Mouse (Mus musculus) limb, embryonic 10.5 days (tissue): ENCODE measurements around the gene Hhipl1. TPM values are rescaled to one million over a fixed set of nuclear protein-coding genes. Genes with fewer than 3 reads are reported as not detected.

ENCODE experiments used
- DNase-seq: peaks from one replicate; pipeline ENCODE4 v3.0.0-alpha.2; 2017; ENCODE audit warnings: low spot score
- H3K27ac ChIP-seq: fragments of 300-500 bp; sonication (generic); 2 replicates; pipeline ENCODE4 v1.5.1; 2016; ENCODE audit warnings: mild to moderate bottlenecking
- H3K27me3 ChIP-seq: fragments of 300-500 bp; sonication (generic); 2 replicates; pipeline ENCODE4 v1.6.1; 2016; ENCODE audit warnings: low read depth, mild to moderate bottlenecking; ENCODE audit not compliant: poor library complexity, severe bottlenecking
- H3K36me3 ChIP-seq: fragments of 300-500 bp; sonication (generic); 2 replicates; pipeline ENCODE4 v1.6.1; 2016; ENCODE audit warnings: mild to moderate bottlenecking, moderate library complexity
- H3K4me1 ChIP-seq: fragments of 300-500 bp; sonication (generic); 2 replicates; pipeline ENCODE4 v1.6.1; 2016
- H3K4me3 ChIP-seq: fragments of 300-500 bp; sonication (generic); 2 replicates; pipeline ENCODE4 v1.5.1; 2016; ENCODE audit warnings: mild to moderate bottlenecking, moderate library complexity
- H3K9me3 ChIP-seq: fragments of 300-500 bp; sonication (generic); replicated peaks from 2 replicates; pipeline ENCODE4 v1.6.1; 2016; ENCODE audit warnings: mild to moderate bottlenecking
- WGBS: fragments of 180-500 bp; shearing (Covaris S2); methylation state at CpG from one replicate; pipeline ENCODE4 v1.1.7; 2016; 5-methylcytosine and 5-hydroxymethylcytosine counted together
- polyA plus RNA-seq: library from polyadenylated mRNA; unstranded; fragments of >200 nt; fragmentation: Nextera tagmentation; extraction: Ambion mirVana; gene quantifications from 2 replicates; pipeline ENCODE4 v1.2.1, GENCODE M21; 2016

The Hhipl1 gene
- 0.06 and 0.21 TPM in 2 replicates for polyA plus RNA-seq

GRCm38 (mm10) chr12:108305812-108306794 is at the start of gene Hhipl1:
Hhipl1 (plus strand) TSS chr12:108306270.
- peak within 1 kb of the TSS; percentile 72 for H3K4me3 ChIP-seq
- H3K4me1 ChIP-seq, result peaks cover 18% of the 10 kb centered on the region
- H3K27ac ChIP-seq, result peak within 1 kb of the TSS; percentile 86
- no peaks in the 10 kb centered on the region for H3K9me3 ChIP-seq
- no peaks in the 10 kb centered on the region for H3K36me3 ChIP-seq
- peak; percentile 73 for DNase-seq
- 4% methylated on average over 67 of the region's 67 CpGs for WGBS
- peaks cover 73% of the 10 kb centered on the region for H3K27me3 ChIP-seq

- WGBS, result 82% methylated on average over 10 of the region's 10 CpGs
- no peak overlapping the region for H3K27ac ChIP-seq
- H3K36me3 ChIP-seq, result no peaks in the 10 kb centered on the region
- H3K4me1 ChIP-seq, result peaks cover 59% of the 10 kb centered on the region
- no peaks in the 10 kb centered on the region for H3K27me3 ChIP-seq
- DNase-seq, result no peak
- H3K4me3 ChIP-seq, result no peak overlapping the region
- H3K9me3 ChIP-seq, result no peaks in the 10 kb centered on the region
Measured at GRCm38 (mm10) chr12:108256734-108257133, 49.3 kb upstream of the Hhipl1 start.

DNA sequence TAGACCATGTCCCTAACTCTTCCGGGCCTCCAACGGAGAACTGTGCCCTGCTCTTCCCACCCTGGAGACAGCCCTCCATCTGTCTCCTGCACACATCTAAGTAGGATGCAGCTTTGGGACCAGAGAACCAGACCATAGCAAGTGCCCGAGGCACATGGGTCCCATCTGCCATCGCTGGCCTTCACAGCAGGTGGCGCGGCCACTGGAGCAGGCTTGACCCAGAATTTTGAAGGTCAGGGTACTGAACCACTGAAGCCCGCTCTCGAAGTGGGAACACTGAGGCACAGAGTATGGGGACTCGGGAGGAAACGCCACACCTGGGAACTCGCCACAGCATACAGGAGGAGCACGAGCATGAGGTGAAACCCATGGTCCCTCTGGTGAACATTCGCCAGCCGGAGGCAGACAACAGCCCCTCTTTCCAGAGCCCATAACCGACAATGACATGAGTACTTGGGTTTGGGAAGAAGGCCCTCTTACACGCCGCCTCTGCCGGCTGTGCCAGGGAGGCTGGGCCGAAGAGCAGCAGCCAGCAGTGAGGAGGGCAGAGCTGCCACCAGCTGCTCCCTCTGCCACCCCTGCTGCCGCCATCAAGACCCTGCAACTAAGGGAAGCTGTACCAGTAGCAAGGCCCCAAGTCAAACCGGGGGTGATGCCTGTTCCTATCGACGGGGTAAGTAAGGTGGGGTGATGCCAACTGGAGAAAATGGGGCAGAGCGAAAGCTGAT is 46.6 kb upstream of the Hhipl1 start:
- H3K9me3 ChIP-seq, result no peaks in the 10 kb centered on the region
- no peaks in the 10 kb centered on the region for H3K27me3 ChIP-seq
- no peaks in the 10 kb centered on the region for H3K36me3 ChIP-seq
- DNase-seq, result no peak
- 90% methylated on average over 24 of the region's 24 CpGs for WGBS
- no peak overlapping the region for H3K27ac ChIP-seq
- no peak overlapping the region for H3K4me3 ChIP-seq
- H3K4me1 ChIP-seq, result peaks cover 55% of the 10 kb centered on the region

DNA sequence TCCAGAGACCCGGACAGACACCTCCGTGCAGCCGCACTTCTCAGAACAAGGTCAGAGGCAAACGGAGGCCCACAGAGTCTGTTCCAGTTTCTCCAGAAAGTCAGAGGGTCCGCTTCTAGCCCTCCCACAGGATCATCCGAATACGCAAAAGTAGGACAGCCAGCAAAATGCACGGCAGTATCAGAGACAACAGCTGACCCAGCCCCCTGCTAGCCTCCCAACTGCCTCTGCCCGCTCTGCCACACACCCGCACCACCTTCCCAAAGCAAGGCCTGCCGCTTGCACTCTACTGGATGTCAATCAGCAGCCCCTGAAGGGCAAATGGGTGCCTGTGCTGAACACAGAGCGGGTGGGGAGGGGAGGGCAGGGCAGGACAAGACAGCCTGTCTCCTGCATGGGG is 45.1 kb upstream of the Hhipl1 start:
- Histone ChIP-seq H3K4me1 (peaks cover 60% of the 10 kb centered on the region), H3K36me3 (no peaks in the 10 kb centered on the region), H3K9me3 (no peaks in the 10 kb centered on the region), H3K27me3 (no peaks in the 10 kb centered on the region), H3K4me3 (no peak overlapping the region), H3K27ac (no peak overlapping the region)
- 89% methylated on average over 12 of the region's 12 CpGs for WGBS
- no peak for DNase-seq

GRCm38 (mm10) chr12:108264918-108265317 is 41.2 kb upstream of the Hhipl1 start:
- no peak for DNase-seq
- H3K9me3 ChIP-seq, result no peaks in the 10 kb centered on the region
- H3K36me3 ChIP-seq, result peaks cover 2% of the 10 kb centered on the region; the same call in 1 of the 2 replicates
- H3K27ac ChIP-seq, result peak overlapping the region; percentile 78
- no peaks in the 10 kb centered on the region for H3K27me3 ChIP-seq
- H3K4me1 ChIP-seq, result peaks cover 79% of the 10 kb centered on the region
- no peak overlapping the region for H3K4me3 ChIP-seq
- 72% methylated on average over 7 of the region's 7 CpGs for WGBS

DNA sequence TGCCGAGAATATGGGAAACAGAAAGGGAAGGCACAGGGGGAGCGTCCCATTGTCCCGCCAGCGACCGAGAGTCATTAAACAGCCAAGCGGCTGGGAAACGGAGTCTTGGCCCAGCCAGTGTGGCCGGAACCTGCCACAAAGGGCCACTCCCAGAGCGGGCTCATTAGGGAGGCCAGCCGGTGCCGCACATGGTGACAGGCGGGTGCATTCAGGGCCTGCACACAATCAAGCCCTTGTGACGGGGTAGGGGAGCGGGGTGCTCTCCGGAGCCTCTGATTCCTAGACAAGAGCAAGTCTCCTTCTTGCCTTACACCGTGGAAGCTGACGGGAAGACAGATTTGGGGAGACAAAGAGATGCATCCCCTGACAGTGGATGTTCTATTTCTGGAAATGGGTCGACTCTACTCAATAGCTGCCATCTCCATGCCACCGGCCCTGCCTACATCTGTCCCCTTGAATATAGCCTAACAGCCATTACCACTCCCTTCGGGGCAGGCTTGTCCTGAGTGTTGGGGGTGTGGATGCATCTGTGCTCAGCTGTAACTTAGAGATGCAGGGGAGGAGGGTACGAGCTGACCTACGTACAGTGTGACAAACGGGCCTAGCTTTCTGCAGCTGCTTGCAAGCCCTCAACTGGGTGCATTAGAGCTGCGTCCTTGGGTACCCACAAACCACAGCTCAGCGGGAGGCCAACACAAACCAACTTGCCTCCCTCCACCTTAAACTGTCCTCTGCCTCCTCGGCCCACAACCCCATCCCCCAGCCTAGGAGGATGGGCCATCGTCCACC is 40.0 kb upstream of the Hhipl1 start:
- no peaks in the 10 kb centered on the region for H3K9me3 ChIP-seq
- H3K4me1 ChIP-seq, result peaks cover 86% of the 10 kb centered on the region
- peak overlapping the region; percentile 27 for H3K4me3 ChIP-seq
- peak overlapping the region; percentile 78 for H3K27ac ChIP-seq
- peaks cover 2% of the 10 kb centered on the region; the same call in 1 of the 2 replicates for H3K36me3 ChIP-seq
- 25% methylated on average over 27 of the region's 27 CpGs for WGBS
- DNase-seq, result peak; percentile 71
- no peaks in the 10 kb centered on the region; the same call in 1 of the 2 replicates for H3K27me3 ChIP-seq

- no peak for DNase-seq
- Histone ChIP-seq H3K27ac (no peak overlapping the region), H3K36me3 (peaks cover 5% of the 10 kb centered on the region; the same call in 1 of the 2 replicates), H3K9me3 (no peaks in the 10 kb centered on the region), H3K27me3 (peaks cover under 1% of the 10 kb centered on the region; the same call in 1 of the 2 replicates), H3K4me3 (no peak overlapping the region), H3K4me1 (peaks cover 90% of the 10 kb centered on the region)
- 72% methylated on average over 7 of the region's 7 CpGs for WGBS
Measured at GRCm38 (mm10) chr12:108267653-108268052, 38.4 kb upstream of the Hhipl1 start.

- no peak for DNase-seq
- Histone ChIP-seq H3K27me3 (peaks cover 14% of the 10 kb centered on the region), H3K27ac (no peak overlapping the region), H3K4me1 (peaks cover 91% of the 10 kb centered on the region), H3K9me3 (no peaks in the 10 kb centered on the region), H3K4me3 (no peak overlapping the region), H3K36me3 (peaks cover 5% of the 10 kb centered on the region; the same call in 1 of the 2 replicates)
- 90% methylated on average over 10 of the region's 10 CpGs for WGBS
Measured at GRCm38 (mm10) chr12:108268970-108269369, 37.1 kb upstream of the Hhipl1 start.

DNA sequence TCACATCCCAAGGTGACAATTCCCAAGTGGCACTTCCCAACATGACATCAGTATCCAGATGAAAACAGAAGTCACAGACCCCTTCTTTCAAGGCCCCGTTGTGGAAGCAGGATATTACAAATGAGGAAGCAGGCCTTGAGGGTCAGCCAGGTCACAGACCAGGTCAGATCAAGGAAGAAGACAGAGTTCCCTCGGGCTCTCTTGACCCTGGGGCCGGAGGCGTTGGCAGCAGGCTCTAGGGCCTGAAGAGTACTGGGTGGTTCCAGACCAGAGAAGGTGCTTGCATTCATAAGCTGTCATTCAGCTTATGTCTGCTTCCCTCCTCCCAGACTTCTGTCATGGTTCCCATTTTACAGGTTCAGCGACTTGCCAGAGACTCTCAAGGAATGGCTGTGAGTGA is 36.4 kb upstream of the Hhipl1 start:
- H3K4me1 ChIP-seq, result peaks cover 91% of the 10 kb centered on the region
- 54% methylated on average over 5 of the region's 5 CpGs for WGBS
- DNase-seq, result no peak

GRCm38 (mm10) chr12:108270240-108270919 is 35.7 kb upstream of the Hhipl1 start:
- H3K4me3 ChIP-seq, result no peak overlapping the region
- no peak for DNase-seq
- WGBS, result 73% methylated on average over 13 of the region's 13 CpGs
- H3K9me3 ChIP-seq, result no peaks in the 10 kb centered on the region
- H3K4me1 ChIP-seq, result peaks cover 91% of the 10 kb centered on the region
- peaks cover 5% of the 10 kb centered on the region; the same call in 1 of the 2 replicates for H3K36me3 ChIP-seq
- no peak overlapping the region for H3K27ac ChIP-seq
- peaks cover 21% of the 10 kb centered on the region for H3K27me3 ChIP-seq

More for the DNA sequence above, 36.4 kb upstream of the Hhipl1 start:
- Histone ChIP-seq H3K27me3 (peaks cover 21% of the 10 kb centered on the region), H3K9me3 (no peaks in the 10 kb centered on the region), H3K36me3 (peaks cover 5% of the 10 kb centered on the region; the same call in 1 of the 2 replicates), H3K27ac (no peak overlapping the region), H3K4me3 (no peak overlapping the region)

GRCm38 (mm10) chr12:108271351-108272142 is 34.5 kb upstream of the Hhipl1 start:
- no peak overlapping the region for H3K4me3 ChIP-seq
- peaks cover 21% of the 10 kb centered on the region for H3K27me3 ChIP-seq
- no peak for DNase-seq
- 90% methylated on average over 16 of the region's 16 CpGs for WGBS
- H3K4me1 ChIP-seq, result peaks cover 85% of the 10 kb centered on the region
- peaks cover 5% of the 10 kb centered on the region; the same call in 1 of the 2 replicates for H3K36me3 ChIP-seq
- no peaks in the 10 kb centered on the region for H3K9me3 ChIP-seq
- H3K27ac ChIP-seq, result no peak overlapping the region
